Mouse (Mus musculus) regulatory T cell (primary cell): Measurements from ENCODE around the gene Stub1.

Source experiments
- in situ Hi-C: fragments of 300-600 bp; cut with MboI, MseI; formaldehyde crosslinking; loops from one replicate; pipeline ENCODE4 v1.15.1; 2025; ENCODE audit warnings: high pct_unique_total_duplicates

Gene Stub1

GRCm38 (mm10) chr17:25823452-25823851 is 9.8 kb downstream of the Stub1 start, which contains the start of gene Wdr24:
Gene Wdr24, plus strand, starts transcription at chr17:25823627.
- in situ Hi-C loops: no loop called here

GRCm38 (mm10) chr17:25818851-25819780 is 14.1 kb downstream of the Stub1 start:
- in situ Hi-C loops: no loop called here

- in situ Hi-C loops: no loop called here
Observed at GRCm38 (mm10) chr17:25817662-25818061, 15.5 kb downstream of the Stub1 start.

- in situ Hi-C loops: no loop called here
Observed at GRCm38 (mm10) chr17:25813471-25813870, 19.7 kb downstream of the Stub1 start.

GRCm38 (mm10) chr17:25810890-25811289 is 22.3 kb downstream of the Stub1 start:
- in situ Hi-C loops: no loop called here

- in situ Hi-C loops: loop anchor here (5.0 kb wide), 1 partner anchor 337 kb away; no protein-coding TSS in a partner anchor
Observed at GRCm38 (mm10) chr17:25809606-25810340, 23.4 kb downstream of the Stub1 start.

GRCm38 (mm10) chr17:25808789-25809605 is 24.2 kb downstream of the Stub1 start, which contains the start of gene Fbxl16:
Gene Fbxl16, plus strand, starts transcription at chr17:25809085.
- in situ Hi-C loops: loop anchor here (5.0 kb wide), 1 partner anchor 337 kb away; no protein-coding TSS in a partner anchor

- in situ Hi-C loops: loop anchor here (5.0 kb wide), 1 partner anchor 336 kb away; no protein-coding TSS in a partner anchor
Observed at GRCm38 (mm10) chr17:25808028-25808427, 25.2 kb downstream of the Stub1 start.

- in situ Hi-C loops: loop anchor here (5.0 kb wide), 1 partner anchor 335 kb away; no protein-coding TSS in a partner anchor
Observed at GRCm38 (mm10) chr17:25807452-25807851, 25.8 kb downstream of the Stub1 start.

GRCm38 (mm10) chr17:25806507-25806906 is 26.7 kb downstream of the Stub1 start:
- in situ Hi-C loops: loop anchor here (5.0 kb wide), 1 partner anchor 334 kb away; no protein-coding TSS in a partner anchor

- in situ Hi-C loops: loop anchor here (5.0 kb wide), 2 partner anchors 36 to 66 kb away; partner anchors contain the start of gene Mslnl
Observed at GRCm38 (mm10) chr17:25802825-25803517, 30.2 kb downstream of the Stub1 start.

- in situ Hi-C loops: loop anchor here (5.0 kb wide), 2 partner anchors 34 to 64 kb away; partner anchors contain the start of gene Mslnl
Observed at GRCm38 (mm10) chr17:25801029-25801428, 32.2 kb downstream of the Stub1 start.

GRCm38 (mm10) chr17:25796951-25797369 is 36.2 kb downstream of the Stub1 start, which contains the start of gene Metrn:
Gene Metrn, minus strand, starts transcription at chr17:25797136.
- in situ Hi-C loops: loop anchor here (10.0 kb wide), 1 partner anchor 222 kb away; the partner anchor contains the start of genes Lmf1 and Sox8

GRCm38 (mm10) chr17:25796211-25796771 is 36.9 kb downstream of the Stub1 start:
- in situ Hi-C loops: loop anchor here (10.0 kb wide), 1 partner anchor 221 kb away; the partner anchor contains the start of genes Lmf1 and Sox8

- in situ Hi-C loops: loop anchor here (10.0 kb wide), 1 partner anchor 221 kb away; the partner anchor contains the start of genes Lmf1 and Sox8
Observed at GRCm38 (mm10) chr17:25795609-25796092, 37.6 kb downstream of the Stub1 start, which contains the start of gene AC134908.4. Gene AC134908.4, minus strand, starts transcription at chr17:25795659.

GRCm38 (mm10) chr17:25794998-25795397 is 38.2 kb downstream of the Stub1 start:
- in situ Hi-C loops: loop anchor here (10.0 kb wide), 1 partner anchor 220 kb away; the partner anchor contains the start of genes Lmf1 and Sox8

- in situ Hi-C loops: loop anchor here (10.0 kb wide), 1 partner anchor 219 kb away; the partner anchor contains the start of genes Lmf1 and Sox8
Observed at GRCm38 (mm10) chr17:25794197-25794596, 39.0 kb downstream of the Stub1 start.

- in situ Hi-C loops: loop anchor here (10.0 kb wide), 1 partner anchor 218 kb away; the partner anchor contains the start of genes Lmf1 and Sox8
Observed at GRCm38 (mm10) chr17:25792615-25793014, 40.6 kb downstream of the Stub1 start, which contains the start of gene Fam173a. Gene Fam173a, minus strand, starts transcription at chr17:25792901.
